Mouse (Mus musculus): ENCODE measurements around the gene Slit3. TPM values are rescaled to one million over a fixed set of nuclear protein-coding genes. Genes with fewer than 3 reads are reported as not detected.

The Slit3 gene
- total and polyA plus RNA-seq, 3 experiments: not detected

GRCm38 (mm10) chr11:35407341-35408154 is 286.5 kb downstream of the Slit3 start:
- H3K27ac ChIP-seq (ENCODE audit: control insufficient read depth, low read depth, low read length): no peak overlapping the region
- no peaks in the 10 kb centered on the region for H3K9me3 ChIP-seq (replicated peaks; ENCODE audit: insufficient read depth, low read length)
- no peak overlapping the region for H3K9ac ChIP-seq (ENCODE audit: control insufficient read depth, low read depth, low read length, poor library complexity, severe bottlenecking)
- H3K36me3 ChIP-seq (ENCODE audit: control insufficient read depth in 1 of 2, insufficient read depth in 2 of 2, low read length in 2 of 2): no peaks in the 10 kb centered on the region
- H3K27me3 ChIP-seq (ENCODE audit: control insufficient read depth in 1 of 2, insufficient read depth in 2 of 2, low read length in 2 of 2): no peaks in the 10 kb centered on the region
- H3K4me3 ChIP-seq (ENCODE audit: control insufficient read depth in 1 of 2, insufficient read depth in 1 of 2, low read depth in 2 of 2, low read length in 2 of 2): no peak overlapping the region
- TF ChIP-seq USF1 (IDR thresholded peaks at IDR 0.05; ENCODE audit: low read depth, low read length) (no peak), KAT2A (conservative IDR thresholded peaks at IDR 0.05; ENCODE audit: low read depth, low read length) (no peak), TBP (IDR thresholded peaks at IDR 0.05; ENCODE audit: low read depth, low read length) (no peak), USF2 (IDR thresholded peaks at IDR 0.05; ENCODE audit: borderline replicate concordance in 1 of 2, insufficient read depth in 1 of 2, low read depth in 1 of 2, low read length in 2 of 2) (no peak), NELFE (IDR thresholded peaks at IDR 0.05; ENCODE audit: low read depth, low read length) (no peak), SIN3A (IDR thresholded peaks at IDR 0.05; ENCODE audit: low read length) (no peak), UBTF (IDR thresholded peaks at IDR 0.05; ENCODE audit: borderline replicate concordance, insufficient read depth, low read depth, low read length) (no peak), MYB (IDR thresholded peaks at IDR 0.05; ENCODE audit: low read depth, low read length) (no peak), ELF1 (IDR thresholded peaks at IDR 0.05; ENCODE audit: low read depth, low read length) (no peak), GABPA (IDR thresholded peaks at IDR 0.05; ENCODE audit: low read depth, low read length) (no peak), POLR2AphosphoS2 (IDR thresholded peaks at IDR 0.05; ENCODE audit: low read length) (no peak), CTCF (IDR thresholded peaks at IDR 0.05 in 2 of 3, conservative IDR thresholded peaks at IDR 0.05 in 1 of 3; ENCODE audit: control insufficient read depth in 1 of 3, insufficient read depth in 1 of 3, low read depth in 2 of 3, low read length in 3 of 3, poor library complexity in 1 of 3, severe bottlenecking in 1 of 3) (no peak), CHD1 (IDR thresholded peaks at IDR 0.05; ENCODE audit: low read depth, low read length) (no peak)
- no peak for DNase-seq (ENCODE audit: low read depth, low spot score)
- no peaks in the 10 kb centered on the region for H3K79me2 ChIP-seq (ENCODE audit: control insufficient read depth, insufficient read depth, low read length, poor library complexity)
- H3K4me1 ChIP-seq (ENCODE audit: control insufficient read depth in 1 of 2, insufficient read depth in 2 of 2, low read length in 2 of 2): no peaks in the 10 kb centered on the region

GRCm38 (mm10) chr11:35410431-35410830 is 289.4 kb downstream of the Slit3 start:
- Histone ChIP-seq H3K27ac (ENCODE audit: control insufficient read depth, low read depth, low read length) (no peak overlapping the region), H3K79me2 (ENCODE audit: control insufficient read depth, insufficient read depth, low read length, poor library complexity) (no peaks in the 10 kb centered on the region), H3K9me3 (replicated peaks; ENCODE audit: insufficient read depth, low read length) (no peaks in the 10 kb centered on the region), H3K9ac (ENCODE audit: control insufficient read depth, low read depth, low read length, poor library complexity, severe bottlenecking) (no peak overlapping the region), H3K4me1 (ENCODE audit: control insufficient read depth in 1 of 2, insufficient read depth in 2 of 2, low read length in 2 of 2) (no peaks in the 10 kb centered on the region), H3K4me3 (ENCODE audit: control insufficient read depth in 1 of 2, insufficient read depth in 1 of 2, low read depth in 2 of 2, low read length in 2 of 2) (no peak overlapping the region), H3K36me3 (ENCODE audit: control insufficient read depth in 1 of 2, insufficient read depth in 2 of 2, low read length in 2 of 2) (no peaks in the 10 kb centered on the region), H3K27me3 (ENCODE audit: control insufficient read depth in 1 of 2, insufficient read depth in 2 of 2, low read length in 2 of 2) (no peaks in the 10 kb centered on the region)
- TF ChIP-seq MEF2A (IDR thresholded peaks at IDR 0.05; ENCODE audit: extremely low read depth, insufficient replicate concordance, low read depth, low read length, poor library complexity, severe bottlenecking): no peak
- no peak for TF ChIP-seq CHD2 (IDR thresholded peaks at IDR 0.05; ENCODE audit: low read length)
- TF ChIP-seq MAFK (IDR thresholded peaks at IDR 0.05; ENCODE audit: borderline replicate concordance, low read depth, low read length): no peak
- TF ChIP-seq TAL1 (IDR thresholded peaks at IDR 0.05; ENCODE audit: low read length): no peak
- no peak for TF ChIP-seq ZMIZ1 (IDR thresholded peaks at IDR 0.05; ENCODE audit: low read depth, low read length)
- no peak for TF ChIP-seq USF2 (IDR thresholded peaks at IDR 0.05; ENCODE audit: borderline replicate concordance in 1 of 2, insufficient read depth in 1 of 2, low read depth in 1 of 2, low read length in 2 of 2)
- no peak for TF ChIP-seq BHLHE40 (IDR thresholded peaks at IDR 0.05; ENCODE audit: borderline replicate concordance, low read depth, low read length)
- TF ChIP-seq CTCF (IDR thresholded peaks at IDR 0.05 in 2 of 3, conservative IDR thresholded peaks at IDR 0.05 in 1 of 3; ENCODE audit: control insufficient read depth in 1 of 3, insufficient read depth in 1 of 3, low read depth in 2 of 3, low read length in 3 of 3, poor library complexity in 1 of 3, severe bottlenecking in 1 of 3): no peak
- no peak for TF ChIP-seq MAZ (IDR thresholded peaks at IDR 0.05; ENCODE audit: low read depth, low read length)
- TF ChIP-seq EP300 (IDR thresholded peaks at IDR 0.05; ENCODE audit: low read depth in 1 of 2, low read length in 2 of 2): no peak
- no peak for TF ChIP-seq MYC (IDR thresholded peaks at IDR 0.05; ENCODE audit: low read depth, low read length)
- no peak for TF ChIP-seq NELFE (IDR thresholded peaks at IDR 0.05; ENCODE audit: low read depth, low read length)
- no peak for DNase-seq (ENCODE audit: low read depth, low spot score)

Measured in MEL (cell line).